Mouse (Mus musculus) liver (tissue): ENCODE results near the gene Tbl3.

Source experiments
- DNase-seq: peaks from one replicate; pipeline ENCODE4 v3.0.0-alpha.2; 2020; ENCODE audit warnings: mixed read lengths

Tbl3 gene

GRCm38 (mm10) chr17:24650766-24651165, 56.7 kb downstream of the Tbl3 start:
- DNase-seq: no peak

- peak; percentile 72 for DNase-seq
These were observed 57.3 kb downstream of the Tbl3 start, which contains the start of gene Slc9a3r2 for GRCm38 (mm10) chr17:24650070-24650616. Gene Slc9a3r2 (minus strand): TSS chr17:24650327.

GRCm38 (mm10) chr17:24649581-24650069, 57.8 kb downstream of the Tbl3 start:
- DNase-seq: peak; percentile 32

GRCm38 (mm10) chr17:24648731-24649377, 58.6 kb downstream of the Tbl3 start:
- no peak for DNase-seq
